8 mouse cellular contexts compared by ENCODE assay signal in the genomic region with DNA sequence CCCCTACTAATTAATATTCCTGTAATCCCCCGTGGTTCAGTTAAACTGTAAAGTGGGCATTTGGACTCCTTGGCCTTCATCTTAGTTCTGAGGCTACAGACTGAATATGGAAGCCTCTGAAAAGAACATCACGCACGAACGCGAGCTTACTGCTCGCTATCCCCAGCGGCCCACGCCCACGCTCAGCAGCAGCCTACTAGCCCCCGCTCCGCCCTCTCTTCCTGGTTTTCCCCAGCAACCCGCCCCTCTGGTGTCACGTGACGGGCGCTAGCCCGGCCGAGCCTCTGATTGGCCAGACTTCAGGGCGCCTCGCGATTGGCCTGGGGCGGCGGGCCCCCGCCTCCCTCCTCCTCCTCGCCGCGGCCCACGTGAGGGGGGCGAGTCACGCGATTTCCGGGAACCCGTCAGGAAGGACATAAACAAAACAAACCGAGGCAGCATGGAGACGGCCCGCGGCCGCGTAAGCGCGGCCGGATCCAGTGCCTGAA. TPM values are rescaled to one million over a fixed set of nuclear protein-coding genes. Genes with fewer than 3 reads are reported as not detected.
A peak's percentile ranks its signal among the peaks of the same experiment; 100 is the strongest.
DNase-seq lines count a peak whose midpoint lies in the region; ATAC-seq lines count a peak whose summit lies in the region.

A gene (plus strand): TSS at position 380 of the 488 bp plus-strand sequence.

- H3K4me3 ChIP-seq in brown adipose tissue, adult 24 weeks (ENCODE audit: insufficient read depth, low read depth, low read length) = peak within 1 kb of the TSS; percentile 89
- peak within 1 kb of the TSS; percentile 86 for H3K4me3 ChIP-seq in heart, embryonic 13.5 days
- peak within 1 kb of the TSS; percentile 89 for H3K4me3 ChIP-seq in liver, embryonic 12.5 days
- H3K4me3 ChIP-seq in stomach, embryonic 15.5 days (replicated peaks) = peak within 1 kb of the TSS; percentile 96

- no peaks in the 10 kb centered on the region for H3K36me3 ChIP-seq in heart, embryonic 13.5 days
- no peaks in the 10 kb centered on the region for H3K36me3 ChIP-seq in liver, embryonic 12.5 days
- H3K36me3 ChIP-seq in stomach, embryonic 15.5 days = no peaks in the 10 kb centered on the region

- peak within 1 kb of the TSS; percentile 87 for H3K27ac ChIP-seq in brown adipose tissue, adult 24 weeks (replicated peaks; ENCODE audit: low read depth, low read length)
- peak within 1 kb of the TSS; percentile 92 for H3K27ac ChIP-seq in heart, embryonic 13.5 days (replicated peaks)
- H3K27ac ChIP-seq in liver, embryonic 12.5 days = peak within 1 kb of the TSS; percentile 89
- peak within 1 kb of the TSS; percentile 93 for H3K27ac ChIP-seq in stomach, embryonic 15.5 days

- no peaks in the 10 kb centered on the region for H3K27me3 ChIP-seq in heart, embryonic 13.5 days (replicated peaks)
- H3K27me3 ChIP-seq in liver, embryonic 12.5 days (replicated peaks) = no peaks in the 10 kb centered on the region
- H3K27me3 ChIP-seq in stomach, embryonic 15.5 days (replicated peaks) = no peaks in the 10 kb centered on the region

- H3K4me1 ChIP-seq in brown adipose tissue, adult 24 weeks (ENCODE audit: control insufficient read depth, insufficient read depth, insufficient read length, low read length) = no peaks in the 10 kb centered on the region; the same call in 1 of the 2 replicates
- H3K4me1 ChIP-seq in heart, embryonic 13.5 days = peaks cover 32% of the 10 kb centered on the region
- H3K4me1 ChIP-seq in liver, embryonic 12.5 days = peaks cover 51% of the 10 kb centered on the region
- no peaks in the 10 kb centered on the region for H3K4me1 ChIP-seq in stomach, embryonic 15.5 days

- peak; percentile 99 for DNase-seq in CD4-positive, CD25-positive, alpha-beta regulatory T cell, adult 2 months (ENCODE audit: low read depth, low spot score)
- peak; percentile 62 for DNase-seq in fat pad, adult 2 months (ENCODE audit: extremely low read depth, low read depth, low spot score)
- peak; percentile 99 for DNase-seq in kidney, postnatal 10 days
- DNase-seq in natural killer cell, adult 2 months (ENCODE audit: low spot score in 2 of 2) = peak; percentile 99 to 100

- peak; percentile 83 for ATAC-seq in heart, embryonic 13.5 days (ENCODE audit: extremely low read depth, insufficient number of reproducible peaks, low FRiP score, low TSS enrichment)
- peak; percentile 66 for ATAC-seq in liver, embryonic 12.5 days
- peak; percentile 80 for ATAC-seq in stomach, embryonic 15.5 days (ENCODE audit: insufficient read depth, low FRiP score, low read depth)

- no peaks in the 10 kb centered on the region for H3K9me3 ChIP-seq in heart, embryonic 13.5 days
- H3K9me3 ChIP-seq in liver, embryonic 12.5 days (replicated peaks) = no peaks in the 10 kb centered on the region
- no peaks in the 10 kb centered on the region for H3K9me3 ChIP-seq in stomach, embryonic 15.5 days

- peak within 1 kb of the TSS; percentile 91 for H3K9ac ChIP-seq in heart, embryonic 13.5 days
- peak within 1 kb of the TSS; percentile 76 for H3K9ac ChIP-seq in liver, embryonic 12.5 days
- H3K9ac ChIP-seq in stomach, embryonic 15.5 days = peak within 1 kb of the TSS; percentile 65

- under 1% methylated on average over 41 of the region's 41 CpGs for WGBS in heart, embryonic 13.5 days
- WGBS in liver, embryonic 12.5 days (ENCODE audit: insufficient replicate concordance) = 2% methylated on average over 41 of the region's 41 CpGs
- 0% methylated on average over 41 of the region's 41 CpGs for WGBS in stomach, embryonic 15.5 days

- peak within 1 kb of the TSS; percentile 83 for H3K4me2 ChIP-seq in heart, embryonic 13.5 days
- peak within 1 kb of the TSS; percentile 73 for H3K4me2 ChIP-seq in liver, embryonic 12.5 days
- peak within 1 kb of the TSS; percentile 69 for H3K4me2 ChIP-seq in stomach, embryonic 15.5 days

RNA-seq across cellular contexts. Expression of the gene that starts here (rescaled TPM):
- 16.0 and 26.6 TPM in 2 replicates for polyA plus RNA-seq in brown adipose tissue, adult 24 weeks (2012; ENCODE audit: insufficient read depth, insufficient read length, missing spikeins)
- polyA plus RNA-seq in heart, embryonic 13.5 days (2015; fragmentation: Nextera tagmentation; extraction: Ambion mirVana) = 9.4 and 10.2 TPM in 2 replicates
- 1.7 and 2.1 TPM in 2 replicates for polyA plus RNA-seq in liver, embryonic 12.5 days (2016; fragmentation: Nextera tagmentation; extraction: Ambion mirVana)
- 8.1 and 10.1 TPM in 2 replicates for polyA plus RNA-seq in stomach, embryonic 15.5 days (2015; fragmentation: Nextera tagmentation; extraction: Ambion mirVana)

Comparison
In these comparisons a context has a peak if more than half of its experiments do, and no peak if none do; other contexts are left out.
1. Peak in every context shown above with its lines: DNase-seq, ATAC-seq, H3K4me3 ChIP-seq and H3K27ac ChIP-seq.